Mouse (Mus musculus) testis, adult 2 months (tissue): ENCODE measurements at regions not wholly inside any gene's neighbourhood (a gene's known extent, or its start where the extent isn't known, plus 50 kb on each side); places are given as distances from the start of the nearest gene placed in this dataset.

Experiments used
- H3K27ac ChIP-seq: fragments of 200-500 bp; 2 replicates; pipeline ENCODE4 v1.5.1; 2012; ENCODE audit warnings: low read depth, low read length; ENCODE audit not compliant: control insufficient read depth, insufficient read depth
- H3K27me3 ChIP-seq: fragments of 200-500 bp; 2 replicates; pipeline ENCODE4 v1.6.1; 2012; ENCODE audit warnings: mild to moderate bottlenecking, low read length, moderate library complexity; ENCODE audit not compliant: control insufficient read depth, insufficient read depth
- H3K36me3 ChIP-seq: fragments of 200-500 bp; 2 replicates; pipeline ENCODE4 v1.6.1; 2012; ENCODE audit warnings: mild to moderate bottlenecking, low read length; ENCODE audit not compliant: control insufficient read depth, insufficient read depth
- H3K4me1 ChIP-seq: fragments of 200-500 bp; 2 replicates; pipeline ENCODE4 v1.6.1; 2012; ENCODE audit warnings: low read length; ENCODE audit not compliant: control insufficient read depth, insufficient read depth
- H3K4me3 ChIP-seq: fragments of 200-500 bp; 2 replicates; pipeline ENCODE4 v1.5.1; 2012; ENCODE audit warnings: low read depth, mild to moderate bottlenecking, low read length, moderate library complexity, mixed read lengths; ENCODE audit not compliant: control insufficient read depth
- CTCF ChIP-seq: fragments of 200-500 bp; IDR thresholded peaks from 2 replicates; pipeline ENCODE4 v1.5.1; 2012; ENCODE audit warnings: low read depth, mild to moderate bottlenecking, inconsistent platforms, low read length, moderate library complexity; ENCODE audit not compliant: control insufficient read depth, insufficient read depth, insufficient replicate concordance
- POLR2A ChIP-seq: fragments of 200-500 bp; IDR thresholded peaks from 2 replicates; pipeline ENCODE4 v1.6.1; 2012; ENCODE audit warnings: low read depth, mild to moderate bottlenecking, inconsistent platforms, low read length, moderate library complexity; ENCODE audit not compliant: control insufficient read depth

DNA sequence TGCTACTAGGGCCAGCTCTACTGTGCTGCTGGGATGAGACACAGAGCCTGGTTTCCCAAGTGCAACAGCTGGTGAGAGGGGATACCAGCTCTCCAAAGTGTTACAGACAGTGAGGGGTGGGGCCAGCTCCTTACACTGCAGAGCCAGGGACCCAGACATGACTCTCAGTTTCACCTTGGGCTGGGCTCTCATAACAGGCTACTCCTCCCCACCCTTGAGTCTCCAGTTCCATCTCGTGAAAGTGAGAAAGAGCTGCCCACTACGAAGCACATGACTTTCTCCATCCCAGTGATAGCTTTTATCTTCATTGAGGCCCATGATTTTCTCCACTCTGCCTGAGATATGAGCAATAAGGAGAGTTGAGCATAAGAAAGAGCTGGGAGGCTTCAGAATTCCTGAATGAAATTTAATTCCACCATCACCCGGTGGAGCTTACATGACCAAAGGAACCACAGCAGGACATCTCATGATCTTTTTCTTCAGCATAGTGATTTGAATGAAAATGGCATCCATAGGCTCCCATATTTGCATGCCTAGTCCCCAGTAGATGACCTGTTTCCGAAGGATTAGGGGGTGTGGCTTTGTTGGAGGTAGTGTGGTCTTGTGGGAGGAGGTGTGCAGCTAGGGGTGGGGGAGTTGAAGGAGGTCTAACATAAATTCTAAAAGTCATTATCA lies 153.5 kb downstream of the Spata18 start:
- no peaks in the 10 kb centered on the region for H3K4me1 ChIP-seq
- TF ChIP-seq POLR2A, result no peak
- no peak overlapping the region for H3K4me3 ChIP-seq
- H3K27ac ChIP-seq, result no peak overlapping the region
- H3K27me3 ChIP-seq, result no peaks in the 10 kb centered on the region
- H3K36me3 ChIP-seq, result no peaks in the 10 kb centered on the region

DNA sequence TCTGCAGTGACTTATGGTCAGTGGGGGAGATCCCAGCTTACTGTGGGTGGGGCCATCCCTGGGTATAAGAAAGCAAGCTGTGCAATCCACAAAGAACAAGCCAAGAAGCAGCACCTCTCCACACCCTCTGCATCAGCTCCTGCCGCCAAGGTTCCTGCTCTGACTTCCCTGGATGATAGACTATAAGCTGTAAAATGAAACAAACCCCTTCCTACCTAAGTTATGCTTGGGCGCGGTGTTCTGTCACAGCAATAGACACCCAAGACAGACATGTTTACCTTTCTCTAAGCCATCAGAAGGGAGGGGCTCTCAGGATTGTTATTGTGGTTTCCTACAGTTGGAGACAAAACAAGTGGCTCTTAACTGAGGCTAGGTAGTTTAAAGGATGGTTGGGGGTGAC lies 159.5 kb downstream of the Spata18 start:
- Histone ChIP-seq H3K36me3 (no peaks in the 10 kb centered on the region), H3K4me3 (no peak overlapping the region), H3K27ac (no peak overlapping the region), H3K4me1 (no peaks in the 10 kb centered on the region), H3K27me3 (no peaks in the 10 kb centered on the region)
- TF ChIP-seq POLR2A (no peak), CTCF (no peak)

- Histone ChIP-seq H3K27me3 (no peaks in the 10 kb centered on the region), H3K27ac (no peak overlapping the region), H3K4me3 (no peak overlapping the region), H3K36me3 (no peaks in the 10 kb centered on the region), H3K4me1 (no peaks in the 10 kb centered on the region)
- TF ChIP-seq POLR2A (no peak), CTCF (no peak)
These were observed 159.9 kb downstream of the Spata18 start for GRCm38 (mm10) chr5:73811094-73811521.

- Histone ChIP-seq H3K27ac (no peak overlapping the region), H3K27me3 (no peaks in the 10 kb centered on the region), H3K4me1 (no peaks in the 10 kb centered on the region), H3K36me3 (no peaks in the 10 kb centered on the region), H3K4me3 (no peak overlapping the region)
- TF ChIP-seq CTCF (no peak), POLR2A (no peak)
These were observed 164.6 kb downstream of the Spata18 start for GRCm38 (mm10) chr5:73815752-73816151.

- H3K36me3 ChIP-seq, result no peaks in the 10 kb centered on the region
- H3K4me1 ChIP-seq, result no peaks in the 10 kb centered on the region; the same call in 1 of the 2 replicates
- no peaks in the 10 kb centered on the region for H3K27me3 ChIP-seq
- no peak for TF ChIP-seq CTCF
- no peak for TF ChIP-seq POLR2A
- no peak overlapping the region for H3K4me3 ChIP-seq
- H3K27ac ChIP-seq, result no peak overlapping the region
These were observed 166.0 kb downstream of the Spata18 start for GRCm38 (mm10) chr5:73817180-73817579.

DNA sequence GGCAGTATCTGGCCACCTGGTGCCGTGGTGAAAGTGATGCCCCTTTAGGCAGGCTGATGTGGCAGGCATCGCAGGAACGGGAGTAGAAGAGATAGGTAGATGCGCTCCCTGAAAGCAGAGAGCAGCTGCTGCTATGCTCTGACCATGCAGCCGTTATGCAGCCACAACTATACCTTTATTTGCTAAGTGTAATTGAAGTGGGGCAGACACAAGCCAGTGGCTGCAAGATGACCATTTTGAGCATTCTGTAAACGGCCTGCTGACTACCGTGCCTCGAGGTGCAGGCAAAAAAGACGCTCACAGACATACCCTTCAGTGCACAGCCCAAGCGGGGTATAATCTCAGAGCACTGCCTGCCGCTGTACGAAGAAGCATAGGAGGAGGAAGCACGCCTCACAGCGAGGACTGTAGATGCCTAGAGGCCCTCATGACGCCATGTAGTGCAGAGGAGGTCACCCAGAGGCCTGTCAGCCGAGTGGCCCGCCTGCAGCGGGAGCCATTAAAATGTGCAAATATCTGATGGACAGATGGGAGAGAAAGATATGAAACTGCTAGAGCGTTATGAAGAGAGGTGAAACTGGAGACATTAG lies 170.9 kb downstream of the Spata18 start:
- Histone ChIP-seq H3K27ac (no peak overlapping the region), H3K36me3 (no peaks in the 10 kb centered on the region), H3K4me3 (no peak overlapping the region), H3K27me3 (no peaks in the 10 kb centered on the region), H3K4me1 (peaks cover 2% of the 10 kb centered on the region)
- TF ChIP-seq CTCF (no peak), POLR2A (no peak)

- TF ChIP-seq CTCF, result no peak
- no peak for TF ChIP-seq POLR2A
- no peak overlapping the region for H3K27ac ChIP-seq
- no peaks in the 10 kb centered on the region for H3K36me3 ChIP-seq
- H3K27me3 ChIP-seq, result no peaks in the 10 kb centered on the region
- peaks cover 2% of the 10 kb centered on the region for H3K4me1 ChIP-seq
- no peak overlapping the region for H3K4me3 ChIP-seq
These were observed 172.2 kb downstream of the Spata18 start for GRCm38 (mm10) chr5:73823421-73823820.
